Mouse (Mus musculus) lung, embryonic 14.5 days (tissue): ENCODE measurements around the gene Pappa. TPM values are rescaled to one million over a fixed set of nuclear protein-coding genes. Genes with fewer than 3 reads are reported as not detected.

Source experiments
- ATAC-seq: fragments of 200-750 bp; cut with Nextera tagmentation; 2 replicates; pipeline ENCODE4 v1.8.0; 2017; ENCODE audit warnings: mild to moderate bottlenecking, moderate TSS enrichment, moderate library complexity; ENCODE audit not compliant: insufficient read depth
- DNase-seq: peaks from one replicate; pipeline ENCODE4 v3.0.0-alpha.2; 2015
- H3K27ac ChIP-seq: fragments of 300-500 bp; sonication (generic); 2 replicates; pipeline ENCODE4 v1.5.1; 2014; ENCODE audit warnings: low read depth, mild to moderate bottlenecking, moderate library complexity
- H3K27me3 ChIP-seq: fragments of 300-500 bp; sonication (generic); 2 replicates; pipeline ENCODE4 v1.6.1; 2014; ENCODE audit warnings: low read length, control low read depth; ENCODE audit not compliant: insufficient read depth
- H3K36me3 ChIP-seq: fragments of 300-500 bp; sonication (generic); 2 replicates; pipeline ENCODE4 v1.6.1; 2014; ENCODE audit warnings: control low read depth; ENCODE audit not compliant: insufficient read depth
- H3K4me1 ChIP-seq: fragments of 300-500 bp; sonication (generic); 2 replicates; pipeline ENCODE4 v1.6.1; 2014; ENCODE audit warnings: antibody characterized with exemption, control low read depth; ENCODE audit not compliant: insufficient read depth
- H3K4me2 ChIP-seq: fragments of 300-500 bp; sonication (generic); 2 replicates; pipeline ENCODE4 v1.6.1; 2014; ENCODE audit warnings: mild to moderate bottlenecking
- H3K4me3 ChIP-seq: fragments of 300-500 bp; sonication (generic); 2 replicates; pipeline ENCODE4 v1.5.1; 2014; ENCODE audit warnings: low read depth, low read length
- H3K9ac ChIP-seq: fragments of 300-500 bp; sonication (generic); 2 replicates; pipeline ENCODE4 v1.6.1; 2014
- H3K9me3 ChIP-seq: fragments of 300-500 bp; sonication (generic); 2 replicates; pipeline ENCODE4 v1.6.1; 2016; ENCODE audit warnings: low read depth, low read length, control low read depth
- CTCF ChIP-seq: IDR thresholded peaks from 2 replicates; pipeline ENCODE4 v1.5.1; 2016; ENCODE audit warnings: antibody characterized with exemption, low read depth
- WGBS: fragments of 180-500 bp; shearing (Covaris S2); extraction: QIAGEN DNeasy Blood & Tissue Kit; methylation state at CpG from one replicate; pipeline ENCODE4 v1.1.7; 2014; 5-methylcytosine and 5-hydroxymethylcytosine counted together
- polyA plus RNA-seq: library from polyadenylated mRNA; unstranded; fragments of >200 nt; fragmentation: Nextera tagmentation; extraction: Ambion mirVana; gene quantifications from 2 replicates; pipeline ENCODE4 v1.2.1, GENCODE M21; 2014

The Pappa gene
- polyA plus RNA-seq, 1 experiment from 2014 or later, result 2.4 TPM

- Histone ChIP-seq H3K4me2 (no peak overlapping the region), H3K27ac (no peak overlapping the region), H3K9ac (no peak overlapping the region), H3K27me3 (no peaks in the 10 kb centered on the region), H3K9me3 (no peaks in the 10 kb centered on the region), H3K36me3 (no peaks in the 10 kb centered on the region), H3K4me3 (no peak overlapping the region), H3K4me1 (no peaks in the 10 kb centered on the region)
- no peak for DNase-seq
- no peak for TF ChIP-seq CTCF
- no peak for ATAC-seq
These were observed 156.9 kb downstream of the Pappa start for GRCm38 (mm10) chr4:65280888-65281287.

GRCm38 (mm10) chr4:65283611-65284010 lies 159.6 kb downstream of the Pappa start:
- TF ChIP-seq CTCF, result no peak
- Histone ChIP-seq H3K4me2 (no peak overlapping the region), H3K27ac (no peak overlapping the region), H3K4me1 (no peaks in the 10 kb centered on the region), H3K9me3 (no peaks in the 10 kb centered on the region), H3K36me3 (no peaks in the 10 kb centered on the region), H3K9ac (no peak overlapping the region), H3K4me3 (no peak overlapping the region), H3K27me3 (no peaks in the 10 kb centered on the region)
- DNase-seq, result no peak
- 56% methylated on average over 2 of the region's 2 CpGs for WGBS
- ATAC-seq, result no peak

- no peak overlapping the region for H3K9ac ChIP-seq
- no peaks in the 10 kb centered on the region for H3K36me3 ChIP-seq
- H3K4me2 ChIP-seq, result no peak overlapping the region
- no peaks in the 10 kb centered on the region for H3K27me3 ChIP-seq
- H3K4me1 ChIP-seq, result no peaks in the 10 kb centered on the region
- H3K27ac ChIP-seq, result no peak overlapping the region
- no peaks in the 10 kb centered on the region for H3K9me3 ChIP-seq
- H3K4me3 ChIP-seq, result no peak overlapping the region
- TF ChIP-seq CTCF, result no peak
- DNase-seq, result peak; percentile 41
- WGBS, result 8% methylated on average over 1 of the region's 1 CpGs
- no peak for ATAC-seq
These were observed 161.2 kb downstream of the Pappa start for GRCm38 (mm10) chr4:65285165-65285564.

- ATAC-seq, result no peak
- 35% methylated on average over 3 of the region's 3 CpGs for WGBS
These were observed 165.3 kb downstream of the Pappa start for GRCm38 (mm10) chr4:65289247-65289646.

GRCm38 (mm10) chr4:65295741-65296140 lies 171.8 kb downstream of the Pappa start:
- TF ChIP-seq CTCF, result no peak
- 63% methylated on average over 1 of the region's 1 CpGs for WGBS
- Histone ChIP-seq H3K4me1 (no peaks in the 10 kb centered on the region), H3K9me3 (no peaks in the 10 kb centered on the region), H3K9ac (no peak overlapping the region), H3K27me3 (no peaks in the 10 kb centered on the region), H3K36me3 (no peaks in the 10 kb centered on the region), H3K4me2 (no peak overlapping the region), H3K27ac (no peak overlapping the region), H3K4me3 (no peak overlapping the region)
- no peak for ATAC-seq
- no peak for DNase-seq

More at GRCm38 (mm10) chr4:65289247-65289646, 165.3 kb downstream of the Pappa start:
- Histone ChIP-seq H3K27me3 (no peaks in the 10 kb centered on the region), H3K36me3 (no peaks in the 10 kb centered on the region), H3K9ac (no peak overlapping the region), H3K9me3 (no peaks in the 10 kb centered on the region), H3K4me2 (no peak overlapping the region), H3K27ac (no peak overlapping the region), H3K4me3 (no peak overlapping the region), H3K4me1 (no peaks in the 10 kb centered on the region)
- DNase-seq, result no peak
- no peak for TF ChIP-seq CTCF

GRCm38 (mm10) chr4:65296356-65296967 lies 172.5 kb downstream of the Pappa start:
- Histone ChIP-seq H3K4me2 (no peak overlapping the region), H3K27me3 (no peaks in the 10 kb centered on the region), H3K4me1 (no peaks in the 10 kb centered on the region), H3K4me3 (no peak overlapping the region), H3K9me3 (no peaks in the 10 kb centered on the region), H3K27ac (no peak overlapping the region), H3K36me3 (no peaks in the 10 kb centered on the region), H3K9ac (no peak overlapping the region)
- WGBS, result 59% methylated on average over 7 of the region's 7 CpGs
- DNase-seq, result no peak
- no peak for TF ChIP-seq CTCF
- no peak for ATAC-seq

- 35% methylated on average over 13 of the region's 13 CpGs for WGBS
- DNase-seq, result no peak
- no peaks in the 10 kb centered on the region for H3K36me3 ChIP-seq
These were observed 173.1 kb downstream of the Pappa start for GRCm38 (mm10) chr4:65296968-65297499.

More at GRCm38 (mm10) chr4:65296968-65297499, 173.1 kb downstream of the Pappa start:
- no peak for TF ChIP-seq CTCF
- Histone ChIP-seq H3K4me1 (no peaks in the 10 kb centered on the region), H3K4me3 (no peak overlapping the region), H3K9ac (no peak overlapping the region), H3K27ac (no peak overlapping the region), H3K27me3 (no peaks in the 10 kb centered on the region), H3K9me3 (no peaks in the 10 kb centered on the region), H3K4me2 (no peak overlapping the region)
- ATAC-seq, result no peak
